Mouse (Mus musculus): ENCODE results near the gene Fn1.

The Fn1 gene

GRCm38 (mm10) chr1:71650741-71651140, 2.3 kb downstream of the Fn1 start:
- no peak for DNase-seq (ENCODE audit: low spot score in 2 of 2)

- no peak for DNase-seq (ENCODE audit: low spot score in 2 of 2)
Measured at GRCm38 (mm10) chr1:71648166-71648565, 4.8 kb downstream of the Fn1 start.

GRCm38 (mm10) chr1:71646774-71647173, 6.2 kb downstream of the Fn1 start:
- DNase-seq (ENCODE audit: low spot score in 2 of 2) = no peak

GRCm38 (mm10) chr1:71645999-71646398, 7.0 kb downstream of the Fn1 start:
- no peak for DNase-seq (ENCODE audit: low spot score in 2 of 2)

- DNase-seq (ENCODE audit: low spot score in 2 of 2) = no peak
Measured at GRCm38 (mm10) chr1:71645466-71645865, 7.5 kb downstream of the Fn1 start.

GRCm38 (mm10) chr1:71642794-71643193, 10.2 kb downstream of the Fn1 start:
- no peak for DNase-seq (ENCODE audit: low spot score in 2 of 2)

GRCm38 (mm10) chr1:71641206-71641605, 11.8 kb downstream of the Fn1 start:
- no peak for DNase-seq (ENCODE audit: low spot score in 2 of 2)

GRCm38 (mm10) chr1:71640157-71640556, 12.8 kb downstream of the Fn1 start:
- DNase-seq (ENCODE audit: low spot score in 2 of 2) = no peak

GRCm38 (mm10) chr1:71636665-71637064, 16.3 kb downstream of the Fn1 start:
- no peak for DNase-seq (ENCODE audit: low spot score in 2 of 2)

GRCm38 (mm10) chr1:71636116-71636515, 16.9 kb downstream of the Fn1 start:
- no peak for DNase-seq (ENCODE audit: low spot score in 2 of 2)

GRCm38 (mm10) chr1:71635101-71636014, 17.6 kb downstream of the Fn1 start:
- DNase-seq (ENCODE audit: low spot score in 2 of 2) = no peak

GRCm38 (mm10) chr1:71634471-71634981, 18.5 kb downstream of the Fn1 start:
- DNase-seq (ENCODE audit: low spot score in 2 of 2) = no peak

GRCm38 (mm10) chr1:71632387-71632786, 20.6 kb downstream of the Fn1 start:
- DNase-seq (ENCODE audit: low spot score in 2 of 2) = no peak

- DNase-seq (ENCODE audit: low spot score in 2 of 2) = no peak
Measured at GRCm38 (mm10) chr1:71631811-71632210, 21.2 kb downstream of the Fn1 start.

- DNase-seq (ENCODE audit: low spot score in 2 of 2) = no peak
Measured at GRCm38 (mm10) chr1:71630243-71630642, 22.8 kb downstream of the Fn1 start.

- no peak for DNase-seq (ENCODE audit: low spot score in 2 of 2)
Measured at GRCm38 (mm10) chr1:71623625-71624024, 29.4 kb downstream of the Fn1 start.

GRCm38 (mm10) chr1:71621526-71621925, 31.5 kb downstream of the Fn1 start:
- DNase-seq (ENCODE audit: low spot score in 2 of 2) = no peak

GRCm38 (mm10) chr1:71614545-71615246, 38.3 kb downstream of the Fn1 start:
- DNase-seq (ENCODE audit: low spot score in 2 of 2) = no peak

- DNase-seq (ENCODE audit: low spot score in 2 of 2) = no peak
Measured at GRCm38 (mm10) chr1:71612256-71612655, 40.7 kb downstream of the Fn1 start.

- no peak for DNase-seq (ENCODE audit: low spot score in 2 of 2)
Measured at GRCm38 (mm10) chr1:71609916-71610315, 43.1 kb downstream of the Fn1 start.

- no peak for DNase-seq (ENCODE audit: low spot score in 2 of 2)
Measured at GRCm38 (mm10) chr1:71609057-71609775, 43.8 kb downstream of the Fn1 start.

Measured in thymus, postnatal 10 days (tissue).